Mouse (Mus musculus): ENCODE measurements around the gene Ppm1b.
"Not testable (repeated sequence)": the region's sequence is repeated elsewhere in the genome, so short reads cannot be mapped to it uniquely, and the experiment has no call there.

The Ppm1b gene

DNA sequence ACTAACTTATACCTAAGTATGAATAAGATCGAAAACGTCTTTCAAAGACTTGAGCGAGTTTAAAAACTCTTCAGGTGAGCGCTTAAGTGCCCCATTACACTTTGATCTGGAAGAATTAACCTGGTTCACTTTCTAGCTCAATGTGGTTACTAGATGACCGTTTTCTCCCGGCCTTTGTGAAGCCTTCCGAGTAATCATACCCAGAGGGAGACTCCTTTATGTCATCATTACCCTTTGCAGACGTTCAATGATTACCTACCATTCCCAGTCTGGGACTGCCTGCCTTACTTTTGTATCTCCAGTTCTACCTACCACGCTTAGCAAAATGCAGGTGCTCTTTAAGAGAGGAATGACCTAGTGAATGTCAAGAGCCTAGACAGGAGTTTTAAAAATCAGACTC lies at the start of gene Ppm1b:
TSS of gene Ppm1b (plus strand) at position 301 of the 400 bp plus-strand sequence.
- no peak for DNase-seq (ENCODE audit: low spot score in 2 of 2)

DNA sequence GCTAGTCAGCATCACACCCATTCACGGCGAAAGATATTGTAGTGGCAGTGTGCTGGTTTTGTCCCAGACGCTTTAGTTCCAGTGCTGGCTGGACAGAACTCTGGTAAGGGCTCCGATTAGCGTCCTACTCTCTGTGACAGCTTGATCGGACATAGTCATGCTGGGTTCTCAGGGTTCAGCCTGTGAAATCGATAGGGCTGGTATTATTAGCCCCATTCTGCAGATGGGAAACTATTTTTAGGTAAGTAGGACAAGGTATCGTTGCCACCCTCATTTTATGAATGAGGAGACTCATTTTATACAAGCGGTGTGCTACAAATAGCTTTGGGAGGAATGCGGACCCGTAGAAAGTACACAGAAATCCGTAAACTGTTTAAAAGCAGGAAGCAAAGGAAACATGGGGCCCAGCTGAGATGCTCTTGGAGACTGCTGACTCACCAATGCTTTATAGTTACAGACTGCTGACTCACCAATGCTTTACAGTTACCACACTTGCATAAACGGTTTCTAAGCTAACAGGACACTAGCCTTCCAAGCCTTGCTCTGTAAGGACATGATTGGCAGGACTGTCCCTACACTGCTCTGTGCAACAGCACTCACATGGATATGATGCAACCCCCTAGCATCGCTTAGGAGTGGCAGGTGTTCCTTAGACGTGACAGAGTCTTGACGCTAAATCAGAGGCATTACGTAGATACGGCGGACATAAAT lies 34.7 kb upstream of the Ppm1b start:
- DNase-seq (ENCODE audit: low spot score in 2 of 2) = no peak

DNA sequence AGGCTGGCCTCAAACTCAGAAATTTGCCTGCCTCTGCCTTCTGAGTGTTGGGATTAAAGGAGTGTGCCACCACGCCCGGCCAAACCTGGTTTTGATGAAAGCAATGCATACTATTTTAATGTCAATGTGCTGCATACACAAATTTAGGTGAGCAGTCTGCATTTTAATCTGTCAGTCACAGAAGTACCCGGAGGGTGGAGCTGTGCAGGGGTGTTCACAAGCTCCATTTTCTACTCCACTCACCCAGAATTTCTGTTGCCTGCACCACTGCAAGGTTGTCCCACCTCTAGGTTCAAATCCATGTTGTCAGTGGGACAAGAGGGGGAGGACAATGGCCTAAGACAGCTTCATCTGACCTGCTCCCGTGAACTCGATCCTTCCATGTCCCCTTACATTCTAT lies 31.8 kb upstream of the Ppm1b start:
- DNase-seq (ENCODE audit: low spot score in 2 of 2) = peak in 1 of 2 experiments; percentile 27

DNA sequence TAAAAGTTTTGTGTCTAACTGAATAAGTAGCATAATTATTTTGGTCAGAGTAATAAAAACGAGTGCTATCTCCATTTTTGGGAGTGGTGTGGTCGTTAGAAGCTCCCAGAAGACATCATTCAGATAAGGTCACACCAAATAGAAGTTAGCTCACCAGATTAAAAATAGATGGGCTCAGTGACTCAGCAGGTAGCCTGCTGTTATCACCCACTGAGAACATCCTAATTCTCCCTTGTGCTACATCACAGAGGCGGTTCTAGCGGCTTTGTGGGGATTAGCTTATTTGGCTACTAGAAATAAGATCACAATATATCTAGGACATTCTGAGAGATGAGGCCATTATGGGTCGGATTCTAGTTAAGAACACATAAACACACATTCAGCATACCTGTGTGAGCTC lies 30.3 kb upstream of the Ppm1b start:
- DNase-seq (ENCODE audit: low spot score in 2 of 2) = peak; percentile 26

DNA sequence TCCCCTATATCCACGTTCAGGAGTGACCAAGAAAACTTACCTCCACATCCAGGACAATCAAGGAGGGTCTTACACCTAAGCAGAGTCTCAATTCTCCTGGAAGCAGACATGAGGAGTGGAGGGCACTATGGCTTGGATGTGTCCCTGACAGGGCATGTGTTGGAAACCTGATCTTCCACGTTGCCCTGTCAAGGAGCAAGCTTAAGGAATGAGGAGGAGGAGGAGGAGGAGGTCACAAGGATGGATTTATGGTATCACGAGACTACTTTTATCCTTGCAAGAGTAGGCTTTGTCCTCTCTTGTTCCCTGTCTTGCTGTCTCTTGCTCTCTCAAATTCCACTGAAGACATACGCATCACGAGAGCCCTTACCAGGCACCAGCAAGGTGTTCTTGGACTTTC lies 29.0 kb upstream of the Ppm1b start:
- no peak for DNase-seq (ENCODE audit: low spot score in 2 of 2)

DNA sequence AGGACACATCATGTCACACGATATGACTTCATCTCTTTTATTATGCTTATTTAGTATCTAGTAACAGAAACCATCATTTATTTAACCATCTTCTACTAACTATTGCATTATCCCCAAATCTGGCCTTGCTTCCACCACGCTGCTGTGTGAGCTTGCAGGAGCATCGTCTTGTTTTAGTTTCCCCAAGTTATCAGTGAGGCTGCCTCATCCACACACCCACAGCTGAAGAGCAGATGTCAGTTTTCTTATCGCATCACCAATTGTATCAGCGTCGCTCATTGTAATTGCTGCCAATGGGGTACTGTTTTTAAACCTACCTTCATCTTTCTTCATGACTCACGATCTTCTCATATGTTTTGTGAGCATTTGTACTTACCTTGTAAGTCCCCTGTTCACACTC lies 23.6 kb upstream of the Ppm1b start:
- no peak for DNase-seq (ENCODE audit: low spot score in 2 of 2)

DNA sequence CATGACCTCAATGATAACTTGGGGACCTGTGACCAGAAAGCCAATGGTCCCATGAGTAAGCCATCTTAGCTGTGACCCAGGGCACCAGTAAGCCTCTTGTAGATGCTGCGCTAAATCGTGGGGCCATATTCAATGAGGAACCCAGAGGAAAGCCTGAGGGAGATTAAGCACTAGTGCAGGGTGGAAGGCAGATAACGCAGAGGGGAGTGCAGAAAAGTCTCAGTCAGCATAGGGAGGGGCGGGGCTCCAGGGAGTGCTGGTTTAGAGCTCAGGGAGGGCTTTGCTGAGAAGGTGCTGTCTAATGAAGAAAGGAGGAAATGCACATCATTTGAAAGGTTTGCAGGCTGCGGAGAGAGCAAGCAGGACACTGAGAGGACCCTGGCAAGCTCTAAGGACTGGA lies 22.6 kb upstream of the Ppm1b start:
- DNase-seq (ENCODE audit: low spot score in 2 of 2) = peak; percentile 30 to 55

DNA sequence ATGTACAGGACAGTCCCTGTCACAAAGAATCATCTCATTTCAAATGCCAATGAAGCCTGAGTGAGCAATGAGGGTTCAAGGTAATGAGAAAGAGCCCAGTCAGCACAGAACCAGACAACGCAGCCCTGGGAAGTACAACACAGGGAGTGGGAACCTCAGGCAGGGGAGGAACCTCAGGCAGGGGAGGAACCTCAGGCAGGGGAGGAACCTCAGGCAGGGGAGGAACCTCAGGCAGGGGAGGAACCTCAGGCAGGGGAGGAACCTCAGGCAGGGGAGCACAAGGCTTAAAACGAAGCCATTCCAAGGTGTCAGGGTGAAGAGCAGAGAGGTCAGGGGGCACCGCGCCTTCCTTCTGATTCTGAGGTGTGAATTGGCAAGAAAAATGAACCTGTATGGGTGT lies 20.9 kb upstream of the Ppm1b start:
- not testable (repeated sequence) for DNase-seq (ENCODE audit: low spot score in 2 of 2)

DNA sequence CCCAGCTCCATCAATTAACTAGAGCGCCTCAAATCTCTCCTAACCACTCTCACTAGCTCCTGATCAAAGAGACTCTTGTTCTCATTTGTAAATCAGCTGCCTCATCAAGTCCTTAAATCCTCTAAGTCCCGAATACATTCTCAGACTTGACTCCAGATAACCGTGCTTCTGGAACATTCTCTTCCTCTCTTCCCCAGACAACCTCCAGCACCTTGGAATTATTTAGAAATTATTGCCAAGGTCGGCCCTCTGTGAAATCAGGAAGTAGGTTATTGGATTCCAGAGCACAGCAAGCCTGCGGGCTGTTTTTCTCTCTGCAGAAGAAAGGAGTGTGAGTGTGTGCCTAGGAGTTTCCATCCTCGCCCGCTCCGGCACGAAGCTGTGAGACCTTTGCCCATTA lies 20.2 kb upstream of the Ppm1b start:
- no peak for DNase-seq (ENCODE audit: low spot score in 2 of 2)

DNA sequence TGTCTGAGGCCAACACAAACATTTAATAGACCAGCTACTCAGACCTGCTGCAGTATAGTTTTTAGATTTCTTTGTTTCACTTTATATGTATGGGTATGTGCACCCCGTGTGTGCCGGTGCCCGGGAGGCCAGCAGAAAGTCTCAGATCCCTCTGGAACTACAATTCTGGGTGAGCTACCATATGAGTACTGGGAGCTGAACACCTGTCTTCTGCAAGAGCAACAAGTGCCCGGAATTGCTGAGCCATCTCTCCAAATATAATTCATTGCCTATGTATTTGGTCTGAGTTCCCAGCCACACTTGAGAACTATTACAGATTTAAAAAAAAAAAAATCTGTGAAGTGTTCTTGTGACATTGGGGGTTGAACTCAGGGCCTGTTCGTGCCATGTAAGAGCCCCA lies 19.7 kb upstream of the Ppm1b start:
- no peak for DNase-seq (ENCODE audit: low spot score in 2 of 2)

DNA sequence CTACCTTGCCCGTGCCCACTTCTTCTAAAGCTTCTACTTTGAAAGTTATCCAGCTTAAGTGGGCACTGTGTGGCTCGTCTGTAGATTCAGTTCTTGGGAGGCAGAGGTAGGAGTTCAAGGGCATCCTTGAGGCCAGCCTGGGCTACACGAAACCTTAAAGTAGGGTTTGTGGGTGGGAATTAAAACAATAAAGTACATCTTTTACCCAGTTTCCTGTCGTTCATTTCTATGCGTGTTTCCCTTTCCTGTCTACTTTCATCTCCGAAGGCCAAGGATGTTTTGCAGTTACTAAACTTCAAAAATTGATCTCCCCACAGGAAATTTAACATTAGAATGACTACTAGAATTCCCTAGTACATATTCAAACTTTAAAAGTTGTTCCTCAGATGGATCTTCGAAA lies 19.3 kb upstream of the Ppm1b start:
- DNase-seq (ENCODE audit: low spot score in 2 of 2) = no peak

DNA sequence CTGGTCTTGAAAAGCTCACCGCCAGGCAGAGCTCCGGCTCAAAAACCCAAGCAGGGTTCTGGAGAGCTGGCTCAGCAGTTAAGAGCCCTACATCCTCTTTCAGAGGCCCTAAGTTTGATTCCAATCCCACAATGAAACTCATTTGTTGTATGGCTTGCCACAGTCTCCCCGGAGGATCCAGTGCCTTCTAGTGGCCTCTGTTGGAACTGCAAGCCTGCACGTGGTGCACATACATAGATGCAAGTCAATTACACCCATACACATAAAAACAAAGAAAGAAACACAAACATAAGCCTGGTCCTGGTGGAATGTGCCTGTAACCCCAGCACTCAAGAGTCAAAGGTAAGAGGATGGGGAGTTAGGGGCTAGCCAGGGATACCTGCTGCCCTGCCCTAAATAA lies 18.3 kb upstream of the Ppm1b start:
- DNase-seq (ENCODE audit: low spot score in 2 of 2) = no peak

DNA sequence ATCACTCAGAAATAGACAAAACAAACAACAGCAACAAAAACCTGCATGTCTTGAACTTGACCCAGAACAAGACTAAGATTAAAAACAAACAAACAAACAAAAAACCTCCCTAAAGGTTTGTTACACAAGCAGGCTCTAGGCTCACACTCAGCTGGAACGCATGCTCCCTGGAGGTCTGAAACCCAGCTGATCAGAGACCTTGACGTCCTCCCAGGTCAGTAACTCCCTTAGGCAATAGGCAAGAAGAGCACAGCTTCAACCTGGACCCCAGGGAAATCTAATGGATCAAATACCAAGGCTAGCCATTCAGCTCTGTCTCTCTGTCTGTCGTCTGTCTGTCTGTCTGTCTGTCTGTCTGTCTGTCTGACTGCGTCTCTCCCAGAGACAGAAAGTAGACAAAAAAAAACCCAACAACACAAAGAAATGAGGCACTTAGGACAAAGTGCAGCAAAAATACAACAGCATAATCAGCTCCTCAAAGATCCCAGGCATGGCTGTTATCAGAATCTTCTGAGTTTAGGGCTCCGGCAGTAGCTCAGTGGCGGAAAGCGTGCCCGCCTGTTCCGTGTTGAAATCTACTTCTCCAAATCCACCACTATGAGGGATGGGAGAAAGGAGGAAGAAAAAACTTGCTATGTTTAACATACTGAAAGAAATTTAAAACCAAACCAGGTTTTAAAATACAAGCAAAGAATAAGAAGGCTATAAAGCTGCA lies 16.4 kb upstream of the Ppm1b start:
- peak in 1 of 2 experiments; percentile 18 for DNase-seq (ENCODE audit: low spot score in 2 of 2)

DNA sequence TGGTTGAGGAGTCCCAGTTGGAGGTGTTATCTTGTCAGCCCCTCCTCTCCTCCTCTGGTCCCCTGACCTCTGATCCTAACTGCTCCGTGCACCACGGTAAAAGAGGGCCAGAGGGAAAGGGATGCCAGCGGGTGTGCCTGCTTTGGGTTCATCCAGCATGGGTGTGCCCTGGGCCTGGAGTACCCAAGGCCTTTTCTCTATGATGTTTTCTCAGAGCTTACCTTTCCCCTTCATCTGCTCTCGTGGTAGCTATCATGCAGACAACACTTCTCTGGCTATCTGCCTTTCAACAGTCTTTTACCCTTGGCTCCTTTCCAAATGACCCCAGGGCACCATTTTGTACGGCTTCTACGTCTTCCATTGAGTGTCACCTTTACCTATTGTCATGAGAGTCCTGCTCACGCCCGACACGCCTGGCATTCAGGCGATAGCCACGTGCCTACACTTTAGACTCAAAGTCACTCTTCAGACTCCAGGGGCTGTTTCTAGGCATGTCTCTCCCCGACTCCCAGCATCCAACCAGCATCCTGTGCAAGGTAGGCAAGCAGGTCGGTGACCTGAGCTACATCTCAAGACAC lies 15.2 kb upstream of the Ppm1b start:
- no peak for DNase-seq (ENCODE audit: low spot score in 2 of 2)

DNA sequence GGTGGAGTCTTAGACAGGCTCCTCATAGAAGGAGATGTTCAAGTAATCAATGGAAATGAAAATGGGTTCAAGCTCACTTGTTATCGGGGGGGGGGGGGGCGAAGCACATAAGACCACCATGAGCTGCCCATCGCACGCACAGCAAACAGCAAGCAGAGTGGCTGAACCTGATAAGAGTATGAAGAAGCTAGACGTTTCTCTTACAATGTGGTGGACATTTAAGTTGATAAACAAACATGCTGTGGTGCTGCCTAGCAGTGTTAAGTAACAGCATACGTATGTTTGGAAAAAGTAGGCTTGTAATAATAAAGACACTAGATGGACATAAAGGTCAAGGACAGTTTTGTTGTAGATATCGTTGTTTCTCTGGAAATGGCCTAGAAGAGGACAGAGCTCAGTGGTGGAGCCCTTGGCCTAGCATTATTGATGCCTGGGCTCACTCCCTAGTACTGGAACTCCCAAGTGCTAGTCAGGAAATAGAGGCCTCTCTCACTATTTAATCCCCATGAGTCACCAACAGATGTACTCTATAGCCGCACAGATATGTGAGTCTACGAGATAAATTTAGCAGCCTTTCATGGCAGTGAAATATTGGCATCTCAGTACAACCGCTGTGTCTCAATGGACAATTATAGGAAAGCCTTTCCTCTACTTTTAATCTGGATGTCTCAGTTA lies 14.0 kb upstream of the Ppm1b start:
- no peak for DNase-seq (ENCODE audit: low spot score in 2 of 2)

DNA sequence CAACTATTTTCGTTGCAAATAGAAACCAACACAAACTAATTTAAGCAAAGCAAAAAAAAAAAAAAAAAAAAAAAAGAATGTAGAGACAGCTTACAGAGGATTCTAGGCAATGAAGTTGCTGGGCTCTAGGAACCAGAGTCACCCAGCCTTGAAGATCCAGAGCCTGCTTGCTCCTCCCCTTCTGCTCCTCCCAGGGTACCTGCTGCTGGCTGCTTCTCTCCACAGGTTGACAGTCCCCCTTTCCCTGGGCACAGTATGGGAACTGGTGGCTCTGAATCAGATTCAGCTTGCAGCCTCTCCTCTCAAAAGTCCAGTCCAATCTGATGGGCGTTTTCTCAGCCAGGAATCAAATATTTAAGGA lies 13.5 kb upstream of the Ppm1b start:
- no peak for DNase-seq (ENCODE audit: low spot score in 2 of 2)

DNA sequence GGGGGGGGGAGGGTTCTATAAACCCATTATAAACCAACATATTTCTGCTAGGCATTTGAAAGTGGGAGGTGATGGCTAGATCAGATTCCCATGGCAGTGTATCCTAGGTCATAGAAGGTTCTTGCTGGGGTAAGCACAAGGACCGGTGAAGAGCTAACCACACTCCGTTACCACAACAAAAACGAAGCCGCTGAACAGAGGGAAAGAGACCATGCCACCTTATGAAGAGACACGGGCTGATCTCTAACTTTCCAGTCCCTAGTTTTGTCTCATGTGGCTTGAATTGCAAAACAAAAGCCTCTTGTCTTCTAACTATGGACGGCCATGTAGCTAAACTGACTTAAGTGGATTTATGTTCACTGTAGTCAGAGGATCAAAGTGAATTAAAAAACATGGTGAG lies 12.2 kb upstream of the Ppm1b start:
- no peak for DNase-seq (ENCODE audit: low spot score in 2 of 2)

DNA sequence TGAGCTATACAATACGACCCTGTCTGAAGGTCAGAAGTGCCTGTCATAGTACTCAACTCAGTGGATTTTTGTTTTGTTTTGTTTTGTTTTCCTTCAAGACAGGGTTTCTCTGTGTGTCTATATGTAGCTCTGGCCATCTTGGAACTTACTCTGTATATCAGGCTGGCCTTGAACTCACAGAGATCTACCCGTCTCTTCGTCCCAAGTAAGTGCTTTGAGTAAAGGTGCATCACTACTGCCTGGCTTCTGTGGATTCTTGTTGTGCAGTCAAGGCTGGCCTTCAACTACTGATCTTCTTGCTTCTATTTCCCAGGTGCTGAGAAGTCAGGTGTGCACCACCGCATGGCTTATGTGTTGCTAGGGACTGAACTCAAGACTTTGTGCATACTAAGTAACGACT lies 4.0 kb upstream of the Ppm1b start:
- DNase-seq (ENCODE audit: low spot score in 2 of 2) = no peak

DNA sequence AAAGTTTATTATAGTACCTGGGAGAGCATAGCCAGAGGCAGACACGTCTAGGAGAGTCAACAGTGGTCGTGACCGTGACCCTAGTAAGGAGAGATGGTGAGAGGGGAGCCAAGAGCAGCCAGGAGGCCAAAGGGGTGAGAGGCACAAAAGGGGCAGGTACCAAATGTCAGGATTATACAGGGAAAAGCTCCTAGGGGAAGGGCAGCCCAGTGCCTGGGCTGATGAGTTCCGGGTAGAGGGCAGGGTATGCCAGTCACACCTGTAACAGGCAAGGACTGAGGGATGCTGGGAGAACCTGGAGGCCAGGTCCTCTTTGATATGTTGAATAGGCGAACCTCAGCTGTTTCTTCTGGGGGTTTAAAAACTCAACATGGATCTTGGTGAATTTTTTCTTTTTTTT lies 2.8 kb upstream of the Ppm1b start:
- DNase-seq (ENCODE audit: low spot score in 2 of 2) = no peak

DNA sequence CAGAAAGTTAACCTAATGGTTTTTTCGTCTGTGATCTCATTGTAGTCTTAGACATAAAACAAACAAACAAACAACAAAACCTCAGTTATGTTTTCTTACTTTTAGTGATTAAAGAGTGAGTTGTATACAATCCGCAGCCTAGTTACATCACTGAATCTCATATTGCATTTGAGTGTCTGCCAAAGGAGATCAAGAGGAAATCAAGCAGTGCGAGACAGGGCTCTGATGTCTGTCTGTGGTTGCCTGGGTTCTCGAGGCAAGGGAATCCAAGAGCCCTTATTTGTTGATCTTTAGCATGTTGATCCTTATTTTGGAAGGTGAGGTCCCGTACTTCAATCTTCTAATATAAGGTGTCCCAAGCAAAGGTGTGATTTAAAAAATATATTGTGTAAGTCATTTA lies 1.7 kb upstream of the Ppm1b start:
- no peak for DNase-seq (ENCODE audit: low spot score in 2 of 2)

DNA sequence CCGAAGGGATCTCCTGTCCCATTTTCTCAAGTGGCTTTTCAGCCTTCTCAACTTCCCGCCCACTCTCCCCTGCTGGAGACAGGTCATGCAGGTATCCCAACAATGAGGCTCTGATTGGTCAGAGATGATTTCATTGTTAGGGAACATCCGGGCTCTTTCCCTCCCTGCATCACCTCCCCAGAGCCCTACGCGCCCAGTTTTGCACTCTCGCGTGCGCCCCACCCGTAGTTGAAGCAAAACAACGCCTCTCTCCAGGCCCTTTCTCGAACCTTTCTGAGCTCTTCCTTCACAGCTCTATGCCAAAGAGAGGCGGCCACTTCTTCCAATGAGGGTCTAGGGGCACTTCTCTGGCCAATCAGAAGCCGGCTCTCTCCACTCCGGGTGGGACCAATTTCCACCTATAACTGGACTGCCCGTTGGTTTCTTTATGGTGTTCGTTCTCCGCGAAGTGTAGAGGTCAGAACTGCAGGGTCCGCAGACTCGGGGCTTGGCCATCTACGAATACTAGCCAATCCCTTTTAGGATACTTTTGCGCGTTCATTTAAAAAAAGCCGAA lies 468 bp downstream of the Ppm1b start:
- DNase-seq (ENCODE audit: low spot score in 2 of 2) = peak; percentile 91 to 94

DNA sequence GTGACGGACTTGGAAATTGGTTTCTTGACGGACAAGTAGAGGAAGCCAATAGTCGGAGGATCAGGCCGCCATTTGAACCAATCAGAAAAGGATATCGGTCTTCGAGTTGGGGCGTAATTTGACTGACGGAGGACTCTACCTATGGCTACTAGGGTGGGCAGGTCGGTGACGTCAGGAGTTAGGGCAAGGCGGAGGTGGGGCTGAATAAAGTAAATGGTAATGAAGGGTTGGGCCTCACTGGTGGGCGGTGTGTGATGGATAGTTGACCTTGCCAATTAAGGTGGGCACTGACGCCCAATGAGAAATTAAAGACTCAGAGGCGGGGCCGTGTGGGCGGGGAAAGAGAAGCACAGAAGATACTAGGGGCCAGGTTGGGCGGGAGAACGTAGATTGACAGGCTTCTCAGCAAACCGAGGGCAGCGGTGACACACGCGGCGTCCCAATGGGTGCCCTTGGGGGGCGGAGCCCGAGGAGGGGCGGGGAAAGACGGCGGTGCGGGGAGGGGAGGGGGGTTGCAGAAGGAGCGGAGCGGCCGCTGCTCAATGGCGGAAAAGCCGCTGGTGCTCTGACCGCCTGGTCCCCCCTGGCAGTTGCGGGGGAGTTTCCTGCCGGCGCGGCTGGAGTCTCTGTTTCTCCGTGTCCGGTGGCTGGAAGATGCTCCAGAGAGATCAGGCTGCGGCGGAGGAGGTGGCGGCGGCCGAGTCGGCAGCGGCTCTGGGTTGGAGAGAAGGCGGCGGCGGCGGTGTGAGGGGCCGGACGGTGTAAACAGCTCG lies 1.1 kb downstream of the Ppm1b start:
- peak; percentile 100 for DNase-seq (ENCODE audit: low spot score in 2 of 2)
